Mouse (Mus musculus) embryonic facial prominence, embryonic 14.5 days (tissue): ENCODE results near the gene Cryl1. TPM values are rescaled to one million over a fixed set of nuclear protein-coding genes. Genes with fewer than 3 reads are reported as not detected.
A peak's percentile ranks its signal among the peaks of the same experiment; 100 is the strongest.

ENCODE experiments used
- ATAC-seq: fragments of 200-750 bp; cut with Nextera tagmentation; 2 replicates; pipeline ENCODE4 v1.8.0; 2017; ENCODE audit warnings: low read depth, moderate number of reproducible peaks, moderate TSS enrichment
- DNase-seq: peaks from one replicate; pipeline ENCODE4 v3.0.0-alpha.2; 2015; ENCODE audit warnings: low spot score
- H3K27ac ChIP-seq: fragments of 300-500 bp; sonication (generic); replicated peaks from 2 replicates; pipeline ENCODE4 v1.5.1; 2014; ENCODE audit warnings: low read depth, mild to moderate bottlenecking, low read length, moderate library complexity
- H3K27me3 ChIP-seq: fragments of 300-500 bp; sonication (generic); replicated peaks from 2 replicates; pipeline ENCODE4 v1.6.1; 2014; ENCODE audit warnings: low read length; ENCODE audit not compliant: control insufficient read depth, insufficient read depth
- H3K36me3 ChIP-seq: fragments of 300-500 bp; sonication (generic); 2 replicates; pipeline ENCODE4 v1.6.1; 2014; ENCODE audit warnings: low read length, mixed read lengths; ENCODE audit not compliant: control insufficient read depth, insufficient read depth
- H3K4me1 ChIP-seq: fragments of 300-500 bp; sonication (generic); 2 replicates; pipeline ENCODE4 v1.6.1; 2014; ENCODE audit warnings: antibody characterized with exemption, low read length; ENCODE audit not compliant: control insufficient read depth, insufficient read depth
- H3K4me2 ChIP-seq: fragments of 300-500 bp; sonication (generic); 2 replicates; pipeline ENCODE4 v1.6.1; 2014; ENCODE audit warnings: low read depth, mild to moderate bottlenecking, low read length, moderate library complexity, mixed read lengths
- H3K4me3 ChIP-seq: fragments of 300-500 bp; sonication (generic); 2 replicates; pipeline ENCODE4 v1.5.1; 2014; ENCODE audit warnings: low read depth, mild to moderate bottlenecking, low read length
- H3K9ac ChIP-seq: fragments of 300-500 bp; sonication (generic); 2 replicates; pipeline ENCODE4 v1.6.1; 2014; ENCODE audit warnings: low read depth, mild to moderate bottlenecking, low read length, moderate library complexity, mixed read lengths
- H3K9me3 ChIP-seq: fragments of 300-500 bp; sonication (generic); 2 replicates; pipeline ENCODE4 v1.6.1; 2016; ENCODE audit warnings: low read length; ENCODE audit not compliant: control insufficient read depth
- WGBS: fragments of 180-500 bp; shearing (Covaris S2); extraction: QIAGEN DNeasy Blood & Tissue Kit; methylation state at CpG from one replicate; pipeline ENCODE4 v1.1.7; 2014; 5-methylcytosine and 5-hydroxymethylcytosine counted together
- polyA plus RNA-seq: library from polyadenylated mRNA; unstranded; fragments of >200 nt; fragmentation: Nextera tagmentation; extraction: Ambion mirVana; gene quantifications from 2 replicates; pipeline ENCODE4 v1.2.1, GENCODE M21; 2014

Cryl1 gene
- polyA plus RNA-seq, 1 experiment from 2014 or later: 32.0 TPM

GRCm38 (mm10) chr14:57385667-57386066 is 12.7 kb downstream of the Cryl1 start:
- H3K4me2 ChIP-seq: no peak overlapping the region
- no peaks in the 10 kb centered on the region for H3K36me3 ChIP-seq
- DNase-seq (no peak), ATAC-seq (no peak)
- no peak overlapping the region for H3K9ac ChIP-seq
- H3K27me3 ChIP-seq: no peaks in the 10 kb centered on the region
- no peak overlapping the region for H3K4me3 ChIP-seq
- no peaks in the 10 kb centered on the region for H3K9me3 ChIP-seq
- no peak overlapping the region for H3K27ac ChIP-seq
- WGBS: 77% methylated on average over 5 of the region's 5 CpGs
- H3K4me1 ChIP-seq: no peaks in the 10 kb centered on the region

GRCm38 (mm10) chr14:57377531-57377930 is 20.8 kb downstream of the Cryl1 start:
- H3K36me3 ChIP-seq: no peaks in the 10 kb centered on the region
- ATAC-seq: no peak
- no peak for DNase-seq
- H3K27me3 ChIP-seq: no peaks in the 10 kb centered on the region
- H3K27ac ChIP-seq: no peak overlapping the region
- WGBS: 79% methylated on average over 5 of the region's 5 CpGs
- H3K4me3 ChIP-seq: no peak overlapping the region
- no peak overlapping the region for H3K4me2 ChIP-seq
- no peaks in the 10 kb centered on the region for H3K4me1 ChIP-seq
- no peaks in the 10 kb centered on the region for H3K9me3 ChIP-seq
- H3K9ac ChIP-seq: no peak overlapping the region

DNA sequence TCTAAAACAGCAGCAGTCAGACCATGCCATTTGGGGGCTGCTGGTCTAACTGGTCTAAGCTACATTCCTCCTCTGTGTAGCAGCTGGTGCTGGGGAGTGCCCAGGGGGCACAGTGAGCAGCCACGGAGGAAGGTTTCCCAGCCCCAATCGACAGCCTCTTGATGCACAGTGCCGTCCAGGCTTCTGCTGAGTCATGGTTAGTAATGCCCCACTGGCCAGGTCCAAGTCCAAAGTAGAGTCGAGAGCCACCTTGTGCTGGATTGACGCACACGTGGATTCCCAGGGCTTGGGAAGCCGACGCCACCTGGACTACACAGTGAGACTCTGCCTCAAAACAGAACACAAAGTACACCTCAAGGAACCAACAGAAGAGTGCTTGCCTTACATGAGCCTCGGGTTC is 21.4 kb downstream of the Cryl1 start:
- no peak for DNase-seq
- Histone ChIP-seq H3K9me3 (no peaks in the 10 kb centered on the region), H3K9ac (no peak overlapping the region), H3K27me3 (no peaks in the 10 kb centered on the region), H3K4me1 (no peaks in the 10 kb centered on the region), H3K36me3 (no peaks in the 10 kb centered on the region), H3K27ac (no peak overlapping the region), H3K4me3 (no peak overlapping the region), H3K4me2 (no peak overlapping the region)
- no peak for ATAC-seq
- 73% methylated on average over 9 of the region's 9 CpGs for WGBS

DNA sequence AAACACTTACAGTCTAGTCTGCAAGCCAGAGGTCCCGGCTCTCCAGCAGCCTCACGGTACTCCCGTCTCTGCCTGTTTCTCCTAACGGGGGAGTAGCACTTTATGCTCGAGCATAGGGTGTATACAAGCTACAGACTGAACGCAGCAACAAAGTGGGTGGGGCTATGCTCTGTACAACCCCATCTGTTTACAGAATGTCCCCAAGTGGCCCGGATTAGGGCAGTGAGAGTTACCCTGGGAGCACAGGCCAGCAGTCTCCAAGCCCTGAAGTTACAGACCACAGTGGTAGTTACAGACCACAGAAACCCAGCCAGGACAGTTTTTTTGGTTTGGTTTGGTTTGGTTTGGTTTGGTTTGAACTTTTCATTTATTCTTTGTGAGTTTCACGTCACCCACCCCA is 22.3 kb downstream of the Cryl1 start:
- H3K4me1 ChIP-seq: no peaks in the 10 kb centered on the region
- H3K9ac ChIP-seq: no peak overlapping the region
- DNase-seq (no peak), ATAC-seq (no peak; the same call in 1 of the 2 replicates)
- no peak overlapping the region for H3K27ac ChIP-seq
- H3K36me3 ChIP-seq: no peaks in the 10 kb centered on the region
- no peaks in the 10 kb centered on the region for H3K27me3 ChIP-seq
- H3K4me2 ChIP-seq: no peak overlapping the region
- 79% methylated on average over 8 of the region's 8 CpGs for WGBS
- H3K9me3 ChIP-seq: no peaks in the 10 kb centered on the region
- no peak overlapping the region for H3K4me3 ChIP-seq

DNA sequence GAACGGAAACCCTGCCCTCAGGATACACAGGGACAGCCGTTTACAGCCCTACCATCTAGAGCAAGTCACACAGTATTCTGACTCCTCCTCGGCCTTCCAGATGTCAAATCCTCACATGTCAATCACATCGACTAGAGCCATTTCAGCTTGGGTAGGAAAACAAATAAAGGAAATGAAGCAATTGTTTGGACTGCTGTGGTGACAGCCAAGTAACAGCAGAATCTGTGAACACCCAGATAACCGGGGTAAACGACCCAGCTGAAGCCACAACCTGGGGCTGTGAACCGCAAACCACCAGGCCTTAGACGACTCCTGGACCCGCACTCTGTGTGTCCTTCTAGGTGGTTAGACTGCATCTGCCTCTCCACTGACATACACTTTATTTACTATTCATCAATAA is 23.1 kb downstream of the Cryl1 start:
- Histone ChIP-seq H3K9me3 (no peaks in the 10 kb centered on the region), H3K4me1 (no peaks in the 10 kb centered on the region), H3K9ac (no peak overlapping the region), H3K4me3 (no peak overlapping the region), H3K27ac (no peak overlapping the region), H3K36me3 (no peaks in the 10 kb centered on the region), H3K4me2 (no peak overlapping the region), H3K27me3 (no peaks in the 10 kb centered on the region)
- ATAC-seq (no peak), DNase-seq (no peak)
- WGBS: 69% methylated on average over 9 of the region's 9 CpGs

DNA sequence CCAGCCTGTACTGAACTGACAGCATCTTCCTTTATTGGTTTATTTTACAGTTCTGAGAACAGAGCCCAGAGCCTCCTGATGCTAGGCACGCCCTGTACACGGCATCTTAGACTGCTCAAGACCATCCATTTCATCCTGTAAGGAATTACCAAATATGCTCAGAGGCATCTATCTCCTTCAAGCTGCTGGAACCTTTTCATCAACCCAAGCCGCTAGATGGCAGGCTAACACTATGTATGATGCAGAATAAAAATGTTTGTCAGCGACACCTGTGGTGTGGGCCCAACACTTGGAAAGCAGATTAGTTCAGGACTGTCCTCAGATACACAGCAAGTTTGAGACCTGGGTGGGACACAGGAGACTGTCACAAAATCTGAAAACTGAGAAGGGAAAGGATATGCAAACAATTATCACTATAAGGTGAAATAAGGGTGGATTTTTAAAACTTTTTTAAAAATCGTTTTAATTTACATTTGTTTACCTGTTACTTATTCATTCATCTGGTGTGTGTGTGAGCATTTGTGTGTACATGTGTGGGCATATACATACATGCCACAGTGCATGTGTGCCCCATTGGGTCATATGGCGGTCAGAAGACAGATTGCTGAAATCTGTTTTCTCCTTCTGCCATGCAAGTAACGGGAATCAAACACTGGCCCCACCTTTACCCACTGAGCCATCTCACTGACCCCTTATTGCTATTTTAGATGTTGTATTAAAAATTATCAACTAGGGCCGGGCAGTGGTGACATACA is 25.8 kb downstream of the Cryl1 start:
- ATAC-seq (peak; percentile 64), DNase-seq (peak; percentile 86)
- Histone ChIP-seq H3K4me3 (no peak overlapping the region), H3K27ac (no peak overlapping the region), H3K4me1 (no peaks in the 10 kb centered on the region), H3K36me3 (no peaks in the 10 kb centered on the region), H3K4me2 (no peak overlapping the region), H3K9me3 (no peaks in the 10 kb centered on the region), H3K9ac (no peak overlapping the region), H3K27me3 (no peaks in the 10 kb centered on the region)
- 44% methylated on average over 8 of the region's 8 CpGs for WGBS

DNA sequence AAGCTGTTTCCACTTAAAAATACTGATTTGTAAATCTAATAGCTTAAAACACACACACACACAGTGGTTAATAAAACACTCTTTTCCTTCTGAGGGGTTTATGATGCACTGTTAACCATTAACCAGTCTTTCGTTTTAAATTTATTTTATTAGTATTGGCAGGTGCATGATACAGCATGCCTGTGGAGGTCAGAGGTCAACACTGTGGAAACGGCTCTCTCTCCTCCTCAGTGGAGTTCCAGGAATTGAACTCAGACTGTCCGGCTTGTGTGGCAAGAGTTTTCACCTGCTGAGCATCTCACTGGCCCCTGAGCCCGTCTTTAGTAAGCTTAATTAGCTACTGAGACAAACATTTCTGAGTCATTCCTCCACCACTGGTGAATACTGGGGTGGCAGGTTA is 31.0 kb downstream of the Cryl1 start:
- Histone ChIP-seq H3K27me3 (no peaks in the 10 kb centered on the region), H3K36me3 (no peaks in the 10 kb centered on the region)
- WGBS: 48% methylated on average over 4 of the region's 4 CpGs

DNA sequence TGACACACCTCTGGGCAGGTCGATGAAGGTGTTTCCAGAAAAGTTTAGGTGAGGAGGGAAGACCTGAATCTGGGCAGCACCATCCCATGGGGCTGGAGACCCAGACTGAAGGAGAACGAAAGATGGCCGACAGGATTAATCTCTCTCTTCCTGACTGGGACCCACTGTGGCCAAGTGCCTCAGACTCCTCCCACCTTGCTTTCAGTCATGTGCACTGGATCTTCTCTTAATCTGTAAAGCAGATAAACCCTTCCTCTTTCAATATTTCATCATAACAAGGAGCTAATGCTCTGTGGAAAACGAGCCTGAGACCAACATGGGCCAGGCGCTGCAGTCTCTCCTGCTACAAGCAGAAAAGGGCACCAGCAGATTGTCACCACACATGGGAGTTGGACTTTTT is 31.6 kb downstream of the Cryl1 start:
- no peaks in the 10 kb centered on the region for H3K36me3 ChIP-seq
- WGBS: 61% methylated on average over 5 of the region's 5 CpGs
- H3K27me3 ChIP-seq: no peaks in the 10 kb centered on the region
- no peak overlapping the region for H3K27ac ChIP-seq
- no peak overlapping the region for H3K4me3 ChIP-seq
- ATAC-seq (no peak), DNase-seq (no peak)
- H3K4me1 ChIP-seq: no peaks in the 10 kb centered on the region
- H3K9me3 ChIP-seq: no peaks in the 10 kb centered on the region
- no peak overlapping the region for H3K4me2 ChIP-seq
- no peak overlapping the region for H3K9ac ChIP-seq

More for the DNA sequence above, 31.0 kb downstream of the Cryl1 start:
- Histone ChIP-seq H3K4me1 (no peaks in the 10 kb centered on the region), H3K27ac (no peak overlapping the region), H3K9ac (no peak overlapping the region), H3K4me2 (no peak overlapping the region), H3K9me3 (no peaks in the 10 kb centered on the region), H3K4me3 (no peak overlapping the region)
- ATAC-seq (no peak), DNase-seq (no peak)

- Histone ChIP-seq H3K4me3 (no peak overlapping the region), H3K36me3 (no peaks in the 10 kb centered on the region), H3K9ac (no peak overlapping the region), H3K4me1 (no peaks in the 10 kb centered on the region), H3K4me2 (no peak overlapping the region), H3K9me3 (no peaks in the 10 kb centered on the region), H3K27ac (no peak overlapping the region), H3K27me3 (no peaks in the 10 kb centered on the region)
- no peak for DNase-seq
- WGBS: 80% methylated on average over 9 of the region's 9 CpGs
- no peak for ATAC-seq
These were observed 33.0 kb downstream of the Cryl1 start for GRCm38 (mm10) chr14:57365341-57365740.
